Mouse (Mus musculus) embryonic facial prominence, embryonic 10.5 days (tissue): ENCODE data around the gene Cib2. TPM values are rescaled to one million over a fixed set of nuclear protein-coding genes. Genes with fewer than 3 reads are reported as not detected.

Experiments used
- DNase-seq: peaks from one replicate; pipeline ENCODE4 v3.0.0-alpha.2; 2017; ENCODE audit warnings: low spot score
- H3K27ac ChIP-seq: fragments of 300-500 bp; sonication (generic); replicated peaks from 2 replicates; pipeline ENCODE4 v1.5.1; 2016; ENCODE audit warnings: mild to moderate bottlenecking
- H3K27me3 ChIP-seq: fragments of 300-500 bp; sonication (generic); replicated peaks from 2 replicates; pipeline ENCODE4 v1.6.1; 2016; ENCODE audit warnings: low read depth, mild to moderate bottlenecking; ENCODE audit not compliant: poor library complexity, severe bottlenecking
- H3K36me3 ChIP-seq: fragments of 300-500 bp; sonication (generic); replicated peaks from 2 replicates; pipeline ENCODE4 v1.6.1; 2016; ENCODE audit warnings: mild to moderate bottlenecking, moderate library complexity
- H3K4me1 ChIP-seq: fragments of 300-500 bp; sonication (generic); 2 replicates; pipeline ENCODE4 v1.6.1; 2016
- H3K4me3 ChIP-seq: fragments of 300-500 bp; sonication (generic); 2 replicates; pipeline ENCODE4 v1.5.1; 2016; ENCODE audit warnings: mild to moderate bottlenecking, moderate library complexity
- H3K9me3 ChIP-seq: fragments of 300-500 bp; sonication (generic); 2 replicates; pipeline ENCODE4 v1.6.1; 2016; ENCODE audit warnings: mild to moderate bottlenecking
- WGBS: fragments of 180-500 bp; shearing (Covaris S2); methylation state at CpG from one replicate; pipeline ENCODE4 v1.1.7; 2016; 5-methylcytosine and 5-hydroxymethylcytosine counted together
- polyA plus RNA-seq: library from polyadenylated mRNA; unstranded; fragments of >200 nt; fragmentation: Nextera tagmentation; extraction: Ambion mirVana; gene quantifications from 2 replicates; pipeline ENCODE4 v1.2.1, GENCODE M21; 2016

Gene Cib2
- polyA plus RNA-seq, 1 experiment from 2014 or later: 9.9 TPM

- Histone ChIP-seq H3K9me3 (no peaks in the 10 kb centered on the region), H3K27me3 (no peaks in the 10 kb centered on the region), H3K4me1 (peaks cover 15% of the 10 kb centered on the region), H3K4me3 (no peak within 1 kb of the TSS), H3K36me3 (no peaks in the 10 kb centered on the region), H3K27ac (no peak within 1 kb of the TSS)
- DNase-seq: no peak
- WGBS: 93% methylated on average over 14 of the region's 14 CpGs
These were observed 21.3 kb downstream of the Cib2 start, which contains the start of gene Sh2d7 for GRCm38 (mm10) chr9:54538684-54539083. Gene Sh2d7, plus strand, starts transcription at chr9:54538984.

DNA sequence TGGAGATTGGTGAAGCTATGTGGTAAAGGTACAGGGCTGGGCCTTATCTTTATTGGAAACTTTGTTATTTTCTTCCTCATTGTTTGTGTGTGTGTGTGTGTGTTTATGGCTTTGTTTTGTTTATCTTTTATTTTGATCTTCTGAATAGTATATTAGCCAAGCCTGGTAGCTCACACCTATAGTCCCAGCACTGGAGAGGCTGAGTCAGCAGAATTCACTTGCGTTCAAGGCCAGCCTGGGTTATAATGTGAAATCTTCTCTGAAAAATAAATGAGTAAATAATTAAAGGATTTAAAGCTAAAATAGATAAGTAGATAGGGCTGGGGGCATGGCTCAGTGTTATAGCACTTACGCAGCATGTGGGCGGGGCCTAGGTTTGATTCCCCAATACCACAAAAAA, 21.8 kb downstream of the Cib2 start:
- no peaks in the 10 kb centered on the region for H3K27me3 ChIP-seq
- DNase-seq: no peak
- H3K36me3 ChIP-seq: no peaks in the 10 kb centered on the region
- no peaks in the 10 kb centered on the region for H3K9me3 ChIP-seq
- peaks cover 10% of the 10 kb centered on the region; the same call in 1 of the 2 replicates for H3K4me1 ChIP-seq
- WGBS: 97% methylated on average over 3 of the region's 3 CpGs
- H3K27ac ChIP-seq: no peak overlapping the region
- H3K4me3 ChIP-seq: no peak overlapping the region

DNA sequence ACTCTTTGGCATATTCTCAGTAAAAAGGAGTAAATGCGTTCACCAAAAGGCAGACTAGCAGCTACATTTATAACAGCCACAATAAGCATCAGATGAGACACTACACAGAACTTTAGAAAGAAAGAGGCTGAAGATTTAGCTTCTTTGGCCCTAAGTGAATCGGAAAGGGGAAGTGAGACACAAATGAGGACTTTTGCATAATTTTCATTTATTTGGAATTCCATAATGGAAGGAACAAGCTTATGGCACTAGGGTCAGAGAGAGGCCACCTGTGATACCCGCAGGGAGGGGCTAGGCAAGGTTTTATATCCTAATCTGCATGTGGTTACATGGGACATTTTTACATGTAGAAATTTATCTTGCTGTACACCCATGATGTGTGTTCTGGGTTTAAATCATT, 22.5 kb downstream of the Cib2 start:
- Histone ChIP-seq H3K4me3 (no peak overlapping the region), H3K27me3 (no peaks in the 10 kb centered on the region), H3K9me3 (no peaks in the 10 kb centered on the region), H3K36me3 (no peaks in the 10 kb centered on the region), H3K4me1 (peaks cover 7% of the 10 kb centered on the region; the same call in 1 of the 2 replicates), H3K27ac (no peak overlapping the region)
- WGBS: 86% methylated on average over 3 of the region's 3 CpGs
- DNase-seq: no peak

GRCm38 (mm10) chr9:54537030-54537429, 23.0 kb downstream of the Cib2 start:
- no peaks in the 10 kb centered on the region for H3K9me3 ChIP-seq
- 65% methylated on average over 4 of the region's 4 CpGs for WGBS
- H3K27me3 ChIP-seq: no peaks in the 10 kb centered on the region
- 0 out of 2 replicates have a peak, but pooled peaks cover 5% of the 10 kb centered on the region for H3K4me1 ChIP-seq
- H3K27ac ChIP-seq: no peak overlapping the region
- H3K36me3 ChIP-seq: no peaks in the 10 kb centered on the region
- H3K4me3 ChIP-seq: no peak overlapping the region
- DNase-seq: no peak

DNA sequence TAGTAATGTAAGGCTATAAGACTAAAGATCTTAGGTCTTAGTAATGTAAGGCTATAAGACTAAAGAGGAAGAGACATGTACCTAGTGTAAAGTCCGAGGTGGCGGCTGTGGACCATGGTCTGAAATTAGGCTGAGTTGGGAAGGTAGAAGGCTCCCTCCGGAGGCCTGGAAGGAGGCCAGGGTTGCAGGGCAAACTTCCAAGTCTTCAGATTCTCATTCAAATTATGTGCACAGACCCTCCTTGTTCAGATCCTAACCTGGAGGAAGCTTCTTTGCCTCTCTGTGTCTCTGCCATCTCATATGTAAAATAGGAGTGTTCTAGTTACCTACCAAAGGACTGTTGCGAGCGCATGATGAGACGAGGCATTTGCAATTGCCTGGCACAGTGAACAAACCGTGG, 23.8 kb downstream of the Cib2 start:
- no peak for DNase-seq
- Histone ChIP-seq H3K4me3 (no peak overlapping the region), H3K4me1 (0 out of 2 replicates have a peak, but pooled peaks cover 5% of the 10 kb centered on the region), H3K36me3 (no peaks in the 10 kb centered on the region), H3K27ac (no peak overlapping the region), H3K27me3 (no peaks in the 10 kb centered on the region), H3K9me3 (no peaks in the 10 kb centered on the region)
- WGBS: 87% methylated on average over 7 of the region's 7 CpGs

DNA sequence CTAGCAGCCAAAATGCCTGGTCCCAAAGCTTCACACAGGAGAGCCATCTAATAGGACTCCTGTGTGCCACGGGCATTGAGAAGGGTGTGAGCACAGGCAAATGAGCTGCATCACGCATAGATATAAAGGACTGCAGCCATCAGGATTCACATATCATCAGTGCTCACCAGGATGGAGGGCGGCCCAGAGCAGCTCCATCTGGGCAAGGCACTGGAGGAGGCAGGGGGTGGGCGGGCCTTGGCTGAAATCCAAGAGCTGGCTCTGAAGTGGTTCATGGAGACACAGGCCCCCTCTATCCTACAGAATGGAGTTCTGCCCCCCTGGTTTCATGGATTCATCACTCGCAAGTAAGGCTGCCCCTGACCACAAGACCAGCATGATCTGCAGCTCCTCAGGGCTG, 26.0 kb downstream of the Cib2 start:
- WGBS: 82% methylated on average over 5 of the region's 5 CpGs

GRCm38 (mm10) chr9:54532926-54533325, 27.1 kb downstream of the Cib2 start:
- DNase-seq: no peak
- Histone ChIP-seq H3K4me1 (0 out of 2 replicates have a peak, but pooled peaks cover 5% of the 10 kb centered on the region), H3K27me3 (no peaks in the 10 kb centered on the region), H3K4me3 (no peak overlapping the region), H3K36me3 (no peaks in the 10 kb centered on the region), H3K27ac (no peak overlapping the region), H3K9me3 (no peaks in the 10 kb centered on the region)
- WGBS: 97% methylated on average over 2 of the region's 2 CpGs

More for the DNA sequence above, 26.0 kb downstream of the Cib2 start:
- Histone ChIP-seq H3K36me3 (no peaks in the 10 kb centered on the region), H3K9me3 (no peaks in the 10 kb centered on the region), H3K27ac (no peak overlapping the region), H3K4me1 (0 out of 2 replicates have a peak, but pooled peaks cover 5% of the 10 kb centered on the region), H3K27me3 (no peaks in the 10 kb centered on the region), H3K4me3 (no peak overlapping the region)
- DNase-seq: no peak

DNA sequence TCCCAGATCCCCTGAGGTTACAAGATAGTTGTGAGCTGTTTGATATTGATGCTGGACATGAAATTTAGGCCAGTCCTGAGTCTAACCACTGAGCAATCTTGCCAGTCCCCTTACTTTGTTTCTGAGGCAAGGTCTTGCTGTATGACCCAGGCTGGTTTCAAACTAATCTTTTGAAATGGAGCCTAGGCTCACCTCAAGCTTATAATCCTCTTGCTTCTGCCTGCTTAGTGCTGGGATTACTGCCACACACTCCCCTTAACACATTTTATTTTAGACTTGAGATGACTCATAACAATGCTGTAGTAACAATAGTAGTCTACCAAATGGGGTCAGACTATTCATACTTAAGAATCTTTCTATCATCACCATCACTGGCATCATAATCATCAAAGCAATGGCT, 28.6 kb downstream of the Cib2 start:
- Histone ChIP-seq H3K4me3 (no peak overlapping the region), H3K36me3 (no peaks in the 10 kb centered on the region), H3K4me1 (0 out of 2 replicates have a peak, but pooled peaks cover 5% of the 10 kb centered on the region), H3K9me3 (no peaks in the 10 kb centered on the region), H3K27ac (no peak overlapping the region), H3K27me3 (no peaks in the 10 kb centered on the region)
- DNase-seq: no peak

DNA sequence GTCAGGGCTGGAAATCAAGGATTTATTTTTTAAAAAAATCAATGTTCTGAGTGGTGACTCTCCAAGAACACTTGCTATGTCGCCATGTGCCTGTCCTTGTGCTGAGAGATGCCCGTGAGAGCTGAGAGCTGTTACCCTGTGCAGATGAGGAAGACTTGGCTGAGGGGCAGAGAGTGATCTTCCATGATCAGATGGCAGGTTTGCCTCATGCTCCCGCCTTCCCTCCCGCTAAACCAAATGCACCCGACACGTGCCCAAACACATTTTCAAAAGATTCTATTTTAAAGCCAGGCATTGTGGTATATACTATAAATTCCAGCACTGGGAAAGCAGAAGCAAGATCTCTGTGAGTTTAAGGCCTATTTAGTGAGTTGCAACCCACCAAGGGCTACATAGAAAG, 29.2 kb downstream of the Cib2 start:
- Histone ChIP-seq H3K27me3 (no peaks in the 10 kb centered on the region), H3K27ac (no peak overlapping the region), H3K4me3 (no peak overlapping the region), H3K9me3 (no peaks in the 10 kb centered on the region), H3K36me3 (no peaks in the 10 kb centered on the region), H3K4me1 (0 out of 2 replicates have a peak, but pooled peaks cover 5% of the 10 kb centered on the region)
- no peak for DNase-seq
- WGBS: 86% methylated on average over 6 of the region's 6 CpGs

DNA sequence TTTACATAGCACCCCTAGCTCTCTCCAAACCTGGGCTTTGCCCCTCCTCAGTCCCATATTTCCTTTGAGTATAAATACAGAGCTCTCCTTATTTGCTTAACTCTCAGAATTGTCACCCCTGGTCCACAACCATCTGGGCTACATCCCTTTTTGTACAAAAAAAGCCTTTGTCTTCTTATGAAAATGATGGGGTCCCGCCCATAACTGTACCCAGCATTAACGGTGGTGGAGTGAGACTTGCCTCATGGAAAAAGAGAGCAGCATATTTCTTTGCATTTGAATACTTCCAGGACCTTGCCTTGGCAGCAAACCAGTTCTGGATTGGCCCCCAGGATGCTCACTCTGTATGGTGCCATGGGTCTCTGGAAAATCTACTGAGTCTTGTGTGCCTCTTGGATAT, 30.1 kb downstream of the Cib2 start:
- Histone ChIP-seq H3K4me1 (0 out of 2 replicates have a peak, but pooled peaks cover 5% of the 10 kb centered on the region), H3K36me3 (no peaks in the 10 kb centered on the region), H3K4me3 (no peak overlapping the region), H3K9me3 (no peaks in the 10 kb centered on the region), H3K27me3 (no peaks in the 10 kb centered on the region), H3K27ac (no peak overlapping the region)
- DNase-seq: no peak
- 81% methylated on average over 2 of the region's 2 CpGs for WGBS

DNA sequence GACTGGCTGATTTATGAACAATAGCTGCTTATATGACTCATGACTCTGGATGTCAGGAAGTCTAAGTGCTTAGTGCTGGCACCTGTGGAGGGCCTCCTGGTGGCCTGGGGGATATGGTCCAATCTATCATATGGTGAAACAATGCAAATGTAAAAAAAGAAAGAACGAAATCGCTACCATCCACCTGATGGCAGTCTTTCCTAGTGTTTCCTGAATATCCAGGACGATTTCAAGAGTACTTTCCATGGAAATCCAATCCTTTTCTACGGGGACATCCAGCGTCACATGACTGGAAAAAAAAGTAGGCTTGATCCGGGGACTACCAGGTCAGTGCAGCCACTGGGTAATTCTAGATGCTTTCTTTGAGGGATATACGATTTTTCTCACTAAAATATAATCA, 32.3 kb downstream of the Cib2 start:
- H3K36me3 ChIP-seq: no peaks in the 10 kb centered on the region

GRCm38 (mm10) chr9:54520286-54520685, 39.7 kb downstream of the Cib2 start:
- Histone ChIP-seq H3K27ac (no peak overlapping the region), H3K9me3 (no peaks in the 10 kb centered on the region), H3K4me1 (no peaks in the 10 kb centered on the region), H3K36me3 (no peaks in the 10 kb centered on the region), H3K4me3 (no peak overlapping the region), H3K27me3 (no peaks in the 10 kb centered on the region)
- DNase-seq: no peak
- WGBS: 83% methylated on average over 4 of the region's 4 CpGs

More for the DNA sequence above, 32.3 kb downstream of the Cib2 start:
- Histone ChIP-seq H3K4me1 (no peaks in the 10 kb centered on the region), H3K4me3 (no peak overlapping the region), H3K27ac (no peak overlapping the region), H3K9me3 (no peaks in the 10 kb centered on the region), H3K27me3 (no peaks in the 10 kb centered on the region)
- DNase-seq: no peak
- WGBS: 78% methylated on average over 7 of the region's 7 CpGs

DNA sequence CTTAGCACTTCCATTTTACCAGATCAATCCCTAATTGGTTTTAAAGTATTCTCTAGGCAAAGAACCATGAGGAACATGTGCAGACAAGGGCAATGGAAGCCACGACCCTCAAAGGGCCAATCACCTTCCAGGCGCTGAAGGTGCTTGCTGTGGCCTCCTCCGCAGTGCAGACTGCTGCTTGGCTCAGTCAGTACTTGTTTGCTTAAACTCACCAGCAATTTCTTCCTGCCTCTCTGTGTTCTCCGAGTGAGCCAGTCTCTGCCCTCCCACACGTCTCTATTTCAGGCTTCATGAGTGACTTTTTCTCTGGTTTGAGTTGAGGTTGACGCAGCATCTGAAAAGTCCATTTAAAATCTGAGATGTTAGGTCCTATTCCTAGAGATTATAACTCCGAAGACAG, 41.1 kb downstream of the Cib2 start:
- Histone ChIP-seq H3K4me1 (no peaks in the 10 kb centered on the region), H3K4me3 (no peak overlapping the region), H3K27ac (no peak overlapping the region), H3K36me3 (no peaks in the 10 kb centered on the region), H3K27me3 (no peaks in the 10 kb centered on the region), H3K9me3 (no peaks in the 10 kb centered on the region)
- no peak for DNase-seq
- WGBS: 68% methylated on average over 7 of the region's 7 CpGs

DNA sequence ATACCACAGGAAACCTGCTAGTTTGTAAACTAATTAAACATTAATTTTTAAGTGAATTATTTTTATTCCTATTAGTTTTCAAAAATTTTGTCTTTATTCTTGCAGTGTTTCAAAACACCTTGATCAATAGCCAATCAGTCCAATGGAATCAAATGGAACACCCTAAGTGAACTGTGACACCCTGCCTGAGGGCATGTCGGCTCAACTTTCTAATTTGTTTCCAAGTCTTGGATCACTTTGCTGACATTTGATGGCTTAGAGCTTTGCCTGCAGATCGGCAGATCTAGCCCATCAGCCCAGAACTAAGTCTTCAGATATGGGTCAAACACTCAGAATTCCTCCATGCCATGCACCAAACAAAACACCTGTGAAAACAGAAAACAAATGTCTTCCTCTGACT, 44.0 kb downstream of the Cib2 start:
- Histone ChIP-seq H3K36me3 (no peaks in the 10 kb centered on the region), H3K9me3 (no peaks in the 10 kb centered on the region)

More for the DNA sequence above, 44.0 kb downstream of the Cib2 start:
- no peak overlapping the region for H3K27ac ChIP-seq
- DNase-seq: no peak
- 63% methylated on average over 2 of the region's 2 CpGs for WGBS
- no peak overlapping the region for H3K4me3 ChIP-seq
- H3K4me1 ChIP-seq: no peaks in the 10 kb centered on the region
- no peaks in the 10 kb centered on the region for H3K27me3 ChIP-seq
